Mouse (Mus musculus): Measurements from ENCODE around the gene Lrrk1. TPM values are rescaled to one million over a fixed set of nuclear protein-coding genes. Genes with fewer than 3 reads are reported as not detected.

The Lrrk1 gene
- polyA plus RNA-seq, 1 experiment, result 31.0 TPM

DNA sequence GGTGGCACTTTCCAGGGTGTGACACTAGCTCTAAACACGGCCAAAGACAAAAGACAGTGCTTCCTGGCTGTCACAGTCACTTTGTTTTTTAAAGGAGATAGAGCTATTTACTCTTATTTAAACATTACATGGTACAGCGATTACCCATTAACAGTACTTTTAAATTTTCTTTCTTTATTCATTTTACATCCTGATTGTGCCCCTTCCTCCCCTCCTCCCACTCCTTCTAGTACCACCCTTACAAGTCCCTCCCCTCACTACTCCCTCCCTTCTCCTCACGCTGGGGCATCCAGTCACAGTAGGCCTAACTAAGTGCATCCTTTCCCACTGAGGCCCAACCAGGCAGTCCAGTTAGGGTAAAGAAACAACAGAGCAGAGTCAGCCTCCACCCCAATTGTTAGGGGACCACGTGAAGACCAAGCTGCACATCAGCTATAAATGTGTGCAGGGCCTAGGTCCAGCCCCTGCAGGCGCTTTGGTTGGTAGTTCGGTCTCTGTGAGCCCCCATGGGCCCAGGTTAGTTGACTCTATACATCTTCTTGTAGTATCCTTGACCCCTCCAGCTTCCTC is 154.1 kb downstream of the Lrrk1 start:
- H3K27ac ChIP-seq (ENCODE audit: insufficient read depth, low read length), result no peak overlapping the region

DNA sequence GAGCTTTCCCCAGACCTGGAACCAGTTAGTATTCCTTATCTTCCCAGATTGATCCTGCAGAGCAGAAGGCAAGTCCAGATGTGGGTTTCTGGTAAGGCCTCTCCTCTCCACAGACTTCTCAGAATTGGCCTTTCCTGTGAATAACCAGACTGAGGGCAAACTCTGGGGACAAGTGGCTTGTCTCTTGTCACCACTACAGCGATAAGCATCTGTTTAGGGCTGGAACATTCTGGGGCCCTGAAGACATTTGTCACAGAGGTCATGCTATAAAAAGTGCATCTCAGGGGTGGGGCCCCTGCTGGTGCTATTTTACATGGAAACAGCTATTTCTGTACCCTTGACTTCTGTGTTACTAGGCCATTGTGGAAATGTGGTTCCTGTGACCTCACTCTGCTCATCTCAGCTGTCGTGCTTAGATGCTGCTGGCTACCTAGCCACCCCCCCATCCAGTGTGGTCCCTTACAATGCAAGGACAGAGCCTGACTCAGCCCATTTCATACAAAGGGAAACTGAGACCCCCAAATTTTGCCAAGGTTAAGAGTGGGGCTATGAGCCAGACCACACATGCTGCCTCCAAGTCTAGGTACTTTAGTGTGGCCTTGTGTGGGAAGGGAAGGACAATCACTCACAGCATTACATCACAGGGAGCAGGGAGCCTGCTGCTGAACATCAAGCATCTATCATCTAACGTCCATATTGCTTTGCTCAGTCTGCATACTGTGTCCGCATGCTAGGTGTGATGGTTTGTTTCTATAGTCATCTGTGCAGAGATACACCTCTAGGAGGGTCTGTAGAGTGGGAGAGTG is 154.8 kb downstream of the Lrrk1 start:
- H3K27ac ChIP-seq (ENCODE audit: insufficient read depth, low read length), result no peak overlapping the region
- peaks cover 2% of the 10 kb centered on the region; the same call in 1 of the 2 replicates for H3K4me1 ChIP-seq (ENCODE audit: control insufficient read depth, insufficient read depth, low read length)
- no peak overlapping the region for H3K4me3 ChIP-seq (ENCODE audit: insufficient read depth, low read length)
- TF ChIP-seq POLR2A (IDR thresholded peaks at IDR 0.05; ENCODE audit: low read depth, low read length) (no peak), CTCF (IDR thresholded peaks at IDR 0.05; ENCODE audit: borderline replicate concordance, insufficient read depth, low read length) (no peak)

More for the DNA sequence above, 154.1 kb downstream of the Lrrk1 start:
- Histone ChIP-seq H3K4me3 (ENCODE audit: insufficient read depth, low read length) (no peak overlapping the region), H3K4me1 (ENCODE audit: control insufficient read depth, insufficient read depth, low read length) (peaks cover 2% of the 10 kb centered on the region; the same call in 1 of the 2 replicates)
- TF ChIP-seq POLR2A (IDR thresholded peaks at IDR 0.05; ENCODE audit: low read depth, low read length) (no peak), CTCF (IDR thresholded peaks at IDR 0.05; ENCODE audit: borderline replicate concordance, insufficient read depth, low read length) (no peak)

DNA sequence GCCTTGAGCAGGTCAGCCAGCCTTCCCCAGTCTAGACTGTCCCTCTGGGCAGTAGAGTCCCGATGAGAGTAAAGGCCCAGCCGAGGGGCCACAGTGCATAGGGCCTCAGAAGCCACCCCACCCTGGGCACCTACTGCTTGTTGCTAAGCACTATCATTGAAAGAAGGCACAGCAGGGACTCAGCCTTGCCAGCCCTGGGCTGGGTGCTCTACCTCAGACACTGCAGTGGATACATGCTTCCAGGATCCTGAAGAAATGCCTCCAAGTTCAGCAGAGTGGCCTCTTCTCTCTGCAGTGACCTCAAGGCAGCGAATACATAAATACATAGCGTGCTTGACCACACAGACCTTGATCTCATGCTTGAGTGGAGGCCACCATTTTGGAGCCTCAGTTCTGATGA is 156.3 kb downstream of the Lrrk1 start:
- Histone ChIP-seq H3K4me3 (ENCODE audit: insufficient read depth, low read length) (no peak overlapping the region), H3K4me1 (ENCODE audit: control insufficient read depth, insufficient read depth, low read length) (peaks cover 2% of the 10 kb centered on the region; the same call in 1 of the 2 replicates), H3K27ac (ENCODE audit: insufficient read depth, low read length) (no peak overlapping the region)
- TF ChIP-seq POLR2A (IDR thresholded peaks at IDR 0.05; ENCODE audit: low read depth, low read length) (no peak), CTCF (IDR thresholded peaks at IDR 0.05; ENCODE audit: borderline replicate concordance, insufficient read depth, low read length) (no peak)

DNA sequence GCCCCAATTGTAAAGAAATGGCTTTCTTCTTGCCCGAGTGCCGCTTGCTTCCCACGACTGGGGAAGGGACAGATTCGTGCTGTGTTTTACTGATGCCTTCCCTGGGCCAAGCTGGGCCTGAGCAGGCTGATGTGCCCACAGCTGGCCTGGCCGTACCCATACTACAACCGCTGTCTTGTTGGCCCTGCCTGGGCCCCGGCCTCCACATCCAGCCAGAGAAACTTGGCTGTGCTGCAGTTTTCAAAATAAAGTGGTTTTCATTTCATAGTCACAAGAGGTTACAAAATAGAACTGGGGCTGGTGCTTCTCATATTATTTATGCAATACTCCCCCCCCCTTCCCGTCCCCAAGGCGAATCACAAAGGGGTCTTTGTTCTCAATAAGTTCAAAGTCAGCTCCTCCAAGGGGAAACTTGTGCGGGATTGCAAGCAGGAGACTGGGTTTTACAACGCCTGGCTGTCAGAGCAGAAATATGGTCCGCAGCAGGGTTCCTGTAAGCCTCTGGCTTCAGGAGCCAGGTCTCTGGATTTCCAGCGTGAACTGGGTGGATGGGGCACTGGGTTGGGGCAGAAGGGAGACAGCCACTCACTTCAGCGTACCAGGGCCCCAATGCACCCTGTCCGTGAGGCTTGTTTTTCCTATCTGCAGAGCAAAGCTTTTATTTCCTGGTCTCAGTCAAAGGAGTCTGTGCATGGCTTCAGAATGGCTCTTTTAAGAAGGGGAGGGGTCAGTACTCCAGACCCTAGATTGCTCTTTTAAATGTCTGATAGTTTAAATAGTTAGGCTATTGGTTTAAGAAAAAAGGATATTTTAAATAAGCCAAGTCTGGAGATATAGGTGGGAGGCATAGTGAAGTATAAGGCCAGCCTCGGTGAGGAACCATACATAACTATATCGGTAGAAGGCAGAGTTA is 157.3 kb downstream of the Lrrk1 start:
- H3K4me3 ChIP-seq (ENCODE audit: insufficient read depth, low read length), result no peak overlapping the region
- TF ChIP-seq POLR2A (IDR thresholded peaks at IDR 0.05; ENCODE audit: low read depth, low read length), result no peak
- TF ChIP-seq CTCF (IDR thresholded peaks at IDR 0.05; ENCODE audit: borderline replicate concordance, insufficient read depth, low read length), result no peak
- peak overlapping the region; percentile 27; the same call in 1 of the 2 replicates for H3K27ac ChIP-seq (ENCODE audit: insufficient read depth, low read length)
- peaks cover 2% of the 10 kb centered on the region; the same call in 1 of the 2 replicates for H3K4me1 ChIP-seq (ENCODE audit: control insufficient read depth, insufficient read depth, low read length)

DNA sequence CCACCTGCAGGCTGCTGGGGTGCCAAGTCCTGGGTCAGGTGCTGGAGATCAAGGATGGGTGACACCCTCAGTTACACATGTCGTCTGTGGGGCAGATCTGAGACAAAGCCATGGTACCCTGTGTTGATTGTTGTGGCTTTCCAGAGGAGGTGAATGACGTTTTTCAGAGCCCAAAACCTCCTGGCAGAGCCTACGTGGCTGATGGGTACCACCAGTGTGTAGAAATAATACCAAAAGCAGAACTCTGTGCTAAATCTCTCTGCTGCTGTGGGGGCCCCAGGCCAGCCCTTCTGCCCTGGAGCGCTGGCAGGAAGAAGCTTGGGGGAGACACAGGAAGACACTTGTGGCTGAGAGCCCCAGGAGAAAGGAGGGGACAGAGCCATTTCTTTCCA is 157.9 kb downstream of the Lrrk1 start:
- H3K4me1 ChIP-seq (ENCODE audit: control insufficient read depth, insufficient read depth, low read length), result peaks cover 2% of the 10 kb centered on the region; the same call in 1 of the 2 replicates
- TF ChIP-seq CTCF (IDR thresholded peaks at IDR 0.05; ENCODE audit: borderline replicate concordance, insufficient read depth, low read length) (no peak), POLR2A (IDR thresholded peaks at IDR 0.05; ENCODE audit: low read depth, low read length) (no peak)
- H3K27ac ChIP-seq (ENCODE audit: insufficient read depth, low read length), result peak overlapping the region; percentile 6; the same call in 1 of the 2 replicates
- no peak overlapping the region for H3K4me3 ChIP-seq (ENCODE audit: insufficient read depth, low read length)

DNA sequence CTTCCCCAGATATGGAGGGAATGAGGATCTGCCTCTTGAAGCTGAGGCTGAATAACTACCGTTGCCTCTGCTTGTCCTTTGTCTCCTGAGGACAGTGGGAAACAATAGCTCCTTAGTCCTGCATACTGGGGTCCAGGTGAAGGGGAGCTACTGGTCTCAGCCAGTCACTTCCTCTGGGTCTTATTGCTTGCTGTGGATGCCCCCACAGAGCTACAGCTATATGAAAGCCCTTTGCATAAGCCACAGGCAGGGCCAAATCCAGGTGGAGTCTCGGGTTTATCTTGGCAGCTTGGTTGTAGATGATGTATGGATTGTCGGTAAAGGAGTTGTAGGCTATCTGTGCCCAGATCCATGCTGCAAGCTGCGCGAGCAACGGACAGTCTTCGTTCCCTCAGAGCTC is 158.7 kb downstream of the Lrrk1 start:
- peaks cover 2% of the 10 kb centered on the region; the same call in 1 of the 2 replicates for H3K4me1 ChIP-seq (ENCODE audit: control insufficient read depth, insufficient read depth, low read length)
- no peak for TF ChIP-seq CTCF (IDR thresholded peaks at IDR 0.05; ENCODE audit: borderline replicate concordance, insufficient read depth, low read length)
- TF ChIP-seq POLR2A (IDR thresholded peaks at IDR 0.05; ENCODE audit: low read depth, low read length), result no peak
- no peak overlapping the region for H3K27ac ChIP-seq (ENCODE audit: insufficient read depth, low read length)

DNA sequence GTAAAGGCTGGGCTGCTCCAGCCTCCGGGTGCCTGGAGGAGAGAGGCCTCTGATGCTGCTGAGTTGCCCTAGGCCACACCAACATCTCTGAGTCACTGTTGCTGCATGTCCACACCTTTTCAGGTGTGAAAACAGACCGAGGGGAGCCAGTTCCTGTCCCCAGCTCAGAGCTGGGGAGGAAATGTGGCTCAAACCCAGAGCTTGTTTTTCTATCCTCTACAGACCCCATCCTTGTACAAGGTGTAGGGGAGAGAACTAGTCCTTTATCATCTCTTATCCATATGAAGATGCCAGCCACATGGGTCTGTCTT is 159.6 kb downstream of the Lrrk1 start:
- Histone ChIP-seq H3K4me3 (ENCODE audit: insufficient read depth, low read length) (no peak overlapping the region), H3K27ac (ENCODE audit: insufficient read depth, low read length) (no peak overlapping the region), H3K4me1 (ENCODE audit: control insufficient read depth, insufficient read depth, low read length) (peaks cover 4% of the 10 kb centered on the region)
- TF ChIP-seq POLR2A (IDR thresholded peaks at IDR 0.05; ENCODE audit: low read depth, low read length), result no peak
- no peak for TF ChIP-seq CTCF (IDR thresholded peaks at IDR 0.05; ENCODE audit: borderline replicate concordance, insufficient read depth, low read length)

More for the DNA sequence above, 158.7 kb downstream of the Lrrk1 start:
- H3K4me3 ChIP-seq (ENCODE audit: insufficient read depth, low read length), result no peak overlapping the region

DNA sequence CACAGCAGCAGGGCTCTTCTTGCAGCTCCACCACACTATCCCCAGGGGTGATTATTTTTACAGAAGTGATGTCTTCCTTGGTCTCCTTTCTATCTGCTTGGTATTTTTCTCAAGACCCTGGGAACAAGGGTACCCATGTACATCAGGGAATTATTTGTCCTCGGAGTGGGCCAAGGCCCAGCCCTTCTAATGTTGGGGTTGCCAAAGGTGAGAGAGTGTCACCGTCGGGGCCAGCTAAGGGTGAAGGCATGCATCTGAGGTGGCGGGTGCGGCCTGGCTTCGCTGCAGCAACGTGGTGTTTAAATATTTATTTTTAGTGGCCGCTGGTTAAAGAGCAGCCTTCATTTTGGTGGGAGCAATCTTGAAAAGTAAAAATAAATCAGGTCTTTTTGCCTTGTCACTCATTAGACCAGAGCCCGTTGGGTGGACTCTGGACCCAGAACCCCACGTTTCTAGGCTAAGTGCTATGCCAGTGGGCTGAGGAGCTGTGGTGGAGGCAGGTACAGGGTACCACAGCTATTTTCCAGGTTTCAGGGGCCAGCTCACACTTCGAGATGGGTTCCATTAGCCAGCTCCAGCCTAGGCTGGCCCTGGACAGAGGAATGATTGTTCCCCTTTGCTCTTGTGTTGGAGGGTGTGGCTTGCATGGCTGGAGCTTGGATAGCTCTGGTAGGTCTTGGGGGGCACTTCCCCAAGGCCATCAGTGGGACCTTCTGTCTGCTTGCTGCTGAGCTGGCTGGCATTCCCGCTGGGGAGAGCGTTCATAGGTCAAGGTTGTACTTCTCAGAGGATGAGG is 160.1 kb downstream of the Lrrk1 start:
- H3K4me1 ChIP-seq (ENCODE audit: control insufficient read depth, insufficient read depth, low read length), result peaks cover 5% of the 10 kb centered on the region
- no peak overlapping the region for H3K27ac ChIP-seq (ENCODE audit: insufficient read depth, low read length)
- TF ChIP-seq POLR2A (IDR thresholded peaks at IDR 0.05; ENCODE audit: low read depth, low read length), result no peak
- TF ChIP-seq CTCF (IDR thresholded peaks at IDR 0.05; ENCODE audit: borderline replicate concordance, insufficient read depth, low read length), result no peak
- no peak overlapping the region for H3K4me3 ChIP-seq (ENCODE audit: insufficient read depth, low read length)

DNA sequence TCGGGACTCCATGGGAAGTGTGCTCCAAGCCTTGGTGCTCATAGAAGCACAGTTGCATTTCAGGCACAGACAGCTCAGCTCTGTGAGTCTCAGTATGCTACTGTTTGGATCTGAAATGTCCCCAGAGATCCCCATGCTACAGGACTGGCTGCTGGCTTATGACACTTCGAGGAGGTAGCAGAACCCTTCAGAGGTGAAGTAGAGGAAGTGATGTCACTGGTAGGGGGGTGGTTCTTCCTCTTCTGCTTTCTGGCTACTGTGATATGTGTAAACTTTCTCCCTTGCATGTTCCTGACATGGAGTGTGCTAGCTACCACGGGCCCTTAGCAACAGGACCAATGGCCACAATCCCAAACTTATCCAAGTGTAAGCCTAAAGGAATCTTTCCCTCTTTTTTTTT is 162.3 kb downstream of the Lrrk1 start:
- Histone ChIP-seq H3K27ac (ENCODE audit: insufficient read depth, low read length) (no peak overlapping the region), H3K4me1 (ENCODE audit: control insufficient read depth, insufficient read depth, low read length) (peaks cover 8% of the 10 kb centered on the region), H3K4me3 (ENCODE audit: insufficient read depth, low read length) (no peak overlapping the region)
- TF ChIP-seq CTCF (IDR thresholded peaks at IDR 0.05; ENCODE audit: borderline replicate concordance, insufficient read depth, low read length) (no peak), POLR2A (IDR thresholded peaks at IDR 0.05; ENCODE audit: low read depth, low read length) (no peak)
